In the genomic region with DNA sequence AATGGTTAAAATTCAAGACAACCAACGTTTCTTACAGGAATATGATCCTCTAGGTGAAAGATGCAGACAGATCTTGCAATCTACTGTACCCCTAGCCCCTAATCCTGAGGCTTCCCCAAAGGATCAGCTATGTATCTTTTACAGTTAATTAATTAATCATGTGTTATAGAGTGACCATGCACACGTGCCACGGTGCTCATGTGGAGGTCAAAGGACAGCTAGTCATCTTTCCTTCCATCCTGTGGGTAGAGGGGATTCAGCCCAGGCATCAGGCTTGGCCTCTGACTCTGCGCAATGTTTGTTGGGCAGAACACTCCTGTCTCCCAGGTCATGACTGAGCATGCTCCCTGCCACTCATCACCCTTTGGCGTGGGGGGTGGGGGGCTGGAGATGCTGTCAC, we compare ENCODE assay signal across 10 mouse cellular contexts.
A peak's percentile ranks its signal among the peaks of the same experiment; 100 is the strongest.
DNase-seq lines count a peak whose midpoint lies in the region; ATAC-seq and TF ChIP-seq lines count a peak whose summit lies in the region.
"Had no signal": no experiment of that assay in that cellular context is flagged by ENCODE, and none has a peak within 500 bp of the region (broad histone marks: within the 10 kb centered on the region; RNA-seq: fewer than 3 reads in every experiment).

No protein-coding gene starts in this region.

- no peak overlapping the region for H3K27ac ChIP-seq in intestine, embryonic 14.5 days (ENCODE audit: low read depth)
- no peak overlapping the region for H3K27ac ChIP-seq in intestine, postnatal 0 days (ENCODE audit: low read depth, low read length)
- no peak overlapping the region for H3K27ac ChIP-seq in forebrain, embryonic 15.5 days (replicated peaks)
- no peak overlapping the region for H3K27ac ChIP-seq in midbrain, postnatal 0 days (ENCODE audit: low read depth, low read length)
- H3K27ac ChIP-seq: kidney, embryonic 15.5 days had no signal

- no peaks in the 10 kb centered on the region for H3K9me3 ChIP-seq in intestine, embryonic 14.5 days (ENCODE audit: control insufficient read depth, low read length)
- no peaks in the 10 kb centered on the region for H3K9me3 ChIP-seq in intestine, postnatal 0 days (ENCODE audit: control insufficient read depth)
- no peaks in the 10 kb centered on the region for H3K9me3 ChIP-seq in forebrain, embryonic 15.5 days
- H3K9me3 ChIP-seq in midbrain, postnatal 0 days (ENCODE audit: low read length): no peaks in the 10 kb centered on the region
- H3K9me3 ChIP-seq: kidney, embryonic 15.5 days had no signal

- no peak overlapping the region for H3K4me2 ChIP-seq in intestine, embryonic 14.5 days (ENCODE audit: low read length)
- no peak overlapping the region for H3K4me2 ChIP-seq in intestine, postnatal 0 days (replicated peaks; ENCODE audit: low read depth)
- H3K4me2 ChIP-seq in forebrain, embryonic 15.5 days (replicated peaks): no peak overlapping the region
- H3K4me2 ChIP-seq in midbrain, postnatal 0 days (ENCODE audit: low read depth, low read length, poor library complexity, severe bottlenecking): no peak overlapping the region
- H3K4me2 ChIP-seq: kidney, embryonic 15.5 days; liver, embryonic 11.5 days had no signal

- DNase-seq in intestine, embryonic 14.5 days (ENCODE audit: low spot score): no peak
- DNase-seq in midbrain, postnatal 0 days (ENCODE audit: low spot score): no peak
- DNase-seq in layer of hippocampus, adult 18-20 months (ENCODE audit: low spot score in 2 of 2): no peak
- no peak for DNase-seq in retina, embryonic 14.5 days (ENCODE audit: low spot score)
- DNase-seq in left cerebral cortex, postnatal 14 days (ENCODE audit: low spot score in 2 of 2): no peak

- ATAC-seq in intestine, embryonic 14.5 days (replicated peaks; ENCODE audit: low FRiP score, low TSS enrichment, low read depth): peak; percentile 42; the same call in 1 of the 2 replicates
- no peak for ATAC-seq in intestine, postnatal 0 days
- ATAC-seq in forebrain, embryonic 15.5 days (replicated peaks): peak; percentile 60
- peak; percentile 17 for ATAC-seq in inflammation-experienced regulatory T-cells, adult 6 months
- peak; percentile 47 for ATAC-seq in midbrain, postnatal 0 days (ENCODE audit: low FRiP score)

- no peaks in the 10 kb centered on the region for H3K4me1 ChIP-seq in intestine, embryonic 14.5 days (replicated peaks; ENCODE audit: control insufficient read depth, insufficient read depth, low read length)
- H3K4me1 ChIP-seq in intestine, postnatal 0 days (replicated peaks; ENCODE audit: control insufficient read depth, insufficient read depth, low read length): no peaks in the 10 kb centered on the region
- no peaks in the 10 kb centered on the region for H3K4me1 ChIP-seq in forebrain, embryonic 15.5 days
- no peaks in the 10 kb centered on the region for H3K4me1 ChIP-seq in midbrain, postnatal 0 days (ENCODE audit: insufficient read depth, low read length)
- H3K4me1 ChIP-seq: kidney, embryonic 15.5 days had no signal

- no peak for TF ChIP-seq CTCF in intestine, postnatal 0 days (IDR thresholded peaks at IDR 0.05; ENCODE audit: low read depth)
- TF ChIP-seq CTCF in midbrain, postnatal 0 days (IDR thresholded peaks at IDR 0.05): no peak

- 35% methylated on average over 5 of the region's 5 CpGs for WGBS in intestine, embryonic 14.5 days
- 39% methylated on average over 5 of the region's 5 CpGs for WGBS in intestine, postnatal 0 days
- WGBS in forebrain, embryonic 15.5 days: 34% methylated on average over 5 of the region's 5 CpGs
- WGBS in midbrain, postnatal 0 days: 37% methylated on average over 5 of the region's 5 CpGs

- H3K27me3 ChIP-seq in intestine, embryonic 14.5 days (replicated peaks; ENCODE audit: control insufficient read depth, insufficient read depth, low read length): no peaks in the 10 kb centered on the region
- H3K27me3 ChIP-seq in intestine, postnatal 0 days (replicated peaks; ENCODE audit: control insufficient read depth, insufficient read depth, low read length): 0 out of 2 replicates have a peak, but pooled peaks cover 2% of the 10 kb centered on the region
- H3K27me3 ChIP-seq in forebrain, embryonic 15.5 days: no peaks in the 10 kb centered on the region
- no peaks in the 10 kb centered on the region for H3K27me3 ChIP-seq in midbrain, postnatal 0 days (ENCODE audit: insufficient read depth, low read length)

- no peak overlapping the region for H3K9ac ChIP-seq in intestine, embryonic 14.5 days (ENCODE audit: low read length)
- H3K9ac ChIP-seq in intestine, postnatal 0 days (ENCODE audit: low read depth, low read length): no peak overlapping the region
- no peak overlapping the region for H3K9ac ChIP-seq in forebrain, embryonic 15.5 days (replicated peaks)
- no peak overlapping the region for H3K9ac ChIP-seq in midbrain, postnatal 0 days (replicated peaks; ENCODE audit: low read length, poor library complexity, severe bottlenecking)
- H3K9ac ChIP-seq: kidney, embryonic 15.5 days had no signal

- no peak overlapping the region for H3K4me3 ChIP-seq in intestine, embryonic 14.5 days (ENCODE audit: low read depth, low read length)
- no peak overlapping the region for H3K4me3 ChIP-seq in intestine, postnatal 0 days (ENCODE audit: low read depth, low read length)
- H3K4me3 ChIP-seq in forebrain, embryonic 15.5 days: no peak overlapping the region
- H3K4me3 ChIP-seq in midbrain, postnatal 0 days (ENCODE audit: low read depth, low read length): no peak overlapping the region
- H3K4me3 ChIP-seq: kidney, embryonic 15.5 days had no signal

- no peaks in the 10 kb centered on the region for H3K36me3 ChIP-seq in intestine, embryonic 14.5 days (ENCODE audit: control insufficient read depth, insufficient read depth, low read length)
- no peaks in the 10 kb centered on the region for H3K36me3 ChIP-seq in intestine, postnatal 0 days (ENCODE audit: control insufficient read depth, insufficient read depth)
- no peaks in the 10 kb centered on the region for H3K36me3 ChIP-seq in forebrain, embryonic 15.5 days
- no peaks in the 10 kb centered on the region for H3K36me3 ChIP-seq in midbrain, postnatal 0 days (ENCODE audit: insufficient read depth, low read length)
- H3K36me3 ChIP-seq: kidney, embryonic 15.5 days had no signal

- intact Hi-C loops in left cerebral cortex, postnatal 14 days (cut with DNase I): loop anchor here (1.0 to 10.0 kb wide), 5 partner anchors 87 to 533 kb away; no protein-coding TSS in a partner anchor
